In genomic region chr6:86638434-86638833, GRCm38 (mm10) we compare ENCODE assay signal across 10 mouse cellular contexts. TPM values are rescaled to one million over a fixed set of nuclear protein-coding genes. Genes with fewer than 3 reads are reported as not detected.
DNase-seq lines count a peak whose midpoint lies in the region; ATAC-seq and TF ChIP-seq lines count a peak whose summit lies in the region.
"Had no signal": no experiment of that assay in that cellular context is flagged by ENCODE, and none has a peak within 500 bp of the region (broad histone marks: within the 10 kb centered on the region; RNA-seq: fewer than 3 reads in every experiment).

No protein-coding gene starts in this region.

- intact Hi-C loops in heart, postnatal 25 days (cut with DNase I) = loop anchor here (2.0 to 5.0 kb wide), 2 partner anchors 51 to 94 kb away; no protein-coding TSS in a partner anchor

- DNase-seq in heart, embryonic 10.5 days (ENCODE audit: low spot score) = no peak
- DNase-seq in heart, postnatal 25 days (ENCODE audit: low spot score) = no peak
- peak; percentile 24 for DNase-seq in lung, postnatal 10 days
- no peak for DNase-seq in lung, adult 18-20 months
- DNase-seq in ovary, adult 18-20 months (ENCODE audit: low spot score) = no peak
- DNase-seq: heart, postnatal 14 days had no signal

- TF ChIP-seq CTCF in cortical plate, adult 2 months (IDR thresholded peaks at IDR 0.05; ENCODE audit: extremely low read depth, insufficient read depth, low read length) = peak; percentile 54

- TF ChIP-seq POLR2A in cortical plate, adult 2 months (IDR thresholded peaks at IDR 0.05; ENCODE audit: extremely low read depth, insufficient read depth, low read length) = no peak

- H3K4me1 ChIP-seq in heart, embryonic 10.5 days = peaks cover 9% of the 10 kb centered on the region; the same call in 1 of the 2 replicates
- no peaks in the 10 kb centered on the region for H3K4me1 ChIP-seq in cortical plate, adult 2 months (ENCODE audit: control insufficient read depth, insufficient read depth, low read length)
- H3K4me1 ChIP-seq: forebrain, embryonic 12.5 days; midbrain, embryonic 13.5 days had no signal

- 29% methylated on average over 2 of the region's 2 CpGs for WGBS in heart, embryonic 10.5 days

- peak overlapping the region; percentile 3; the same call in 1 of the 2 replicates for H3K27ac ChIP-seq in heart, embryonic 10.5 days
- H3K27ac ChIP-seq in cortical plate, adult 2 months (ENCODE audit: insufficient read depth, low read length) = no peak overlapping the region
- H3K27ac ChIP-seq: forebrain, embryonic 12.5 days; midbrain, embryonic 13.5 days had no signal

- peaks cover 7% of the 10 kb centered on the region; the same call in 1 of the 2 replicates for H3K27me3 ChIP-seq in heart, embryonic 10.5 days (ENCODE audit: insufficient read depth, poor library complexity, severe bottlenecking)
- H3K27me3 ChIP-seq: forebrain, embryonic 12.5 days; midbrain, embryonic 13.5 days had no signal

- H3K9me3 ChIP-seq in heart, embryonic 10.5 days = no peaks in the 10 kb centered on the region
- H3K9me3 ChIP-seq: forebrain, embryonic 12.5 days; midbrain, embryonic 13.5 days had no signal

- H3K36me3 ChIP-seq in heart, embryonic 10.5 days = no peaks in the 10 kb centered on the region
- H3K36me3 ChIP-seq: forebrain, embryonic 12.5 days; midbrain, embryonic 13.5 days had no signal

- 0 out of 2 replicates have a peak, but pooled peaks have one; percentile 8 for ATAC-seq in neutrophil, adult 5-6 weeks (ENCODE audit: extremely low read depth, insufficient number of reproducible peaks, low FRiP score, poor library complexity, severe bottlenecking)
- ATAC-seq: midbrain, embryonic 13.5 days had no signal

- H3K4me3 ChIP-seq in heart, embryonic 10.5 days = no peak overlapping the region
- no peak overlapping the region for H3K4me3 ChIP-seq in cortical plate, adult 2 months (ENCODE audit: insufficient read depth, low read length)
- H3K4me3 ChIP-seq: forebrain, embryonic 12.5 days; midbrain, embryonic 13.5 days had no signal

RNA-seq across cellular contexts. Expression of gene Asprv1, which starts 10.5 kb away (rescaled TPM):
- polyA plus RNA-seq in heart, embryonic 10.5 days (2016; fragmentation: Nextera tagmentation; extraction: Ambion mirVana) = 0.23 and 0.58 TPM in 2 replicates
- total RNA-seq in heart, postnatal 25 days (2021) = under 1 TPM in 1 of 2 experiments, not detected in 1; 0.16 TPM
- 3.0 and 4.0 TPM in 2 replicates for polyA plus RNA-seq in cortical plate, adult 2 months (2012; rRNA removed)
- total RNA-seq in neutrophil, adult 5-6 weeks (2017) = 195 and 207 TPM in 2 replicates

RNA-seq across cellular contexts. Expression of gene Mxd1, which starts 30.5 kb away (rescaled TPM):
- 8.9 and 9.6 TPM in 2 replicates for polyA plus RNA-seq in heart, embryonic 10.5 days (2016; fragmentation: Nextera tagmentation; extraction: Ambion mirVana)
- 1 to 10 TPM; 7.5 to 9.1 TPM for total RNA-seq in heart, postnatal 25 days (2021)
- polyA plus RNA-seq in cortical plate, adult 2 months (2012; rRNA removed) = 20.6 and 20.8 TPM in 2 replicates
- 846 and 903 TPM in 2 replicates for total RNA-seq in neutrophil, adult 5-6 weeks (2017)

RNA-seq across cellular contexts. Expression of gene Snrnp27, which starts 45.9 kb away (rescaled TPM):
- polyA plus RNA-seq in heart, embryonic 10.5 days (2016; fragmentation: Nextera tagmentation; extraction: Ambion mirVana) = 94.8 and 112 TPM in 2 replicates
- 10 to 100 TPM; 45.6 to 50.7 TPM for total RNA-seq in heart, postnatal 25 days (2021)
- 55.2 and 59.4 TPM in 2 replicates for polyA plus RNA-seq in cortical plate, adult 2 months (2012; rRNA removed)
- 58.8 and 65.9 TPM in 2 replicates for total RNA-seq in neutrophil, adult 5-6 weeks (2017)

Comparison
In these comparisons a context has a peak if more than half of its experiments do, and no peak if none do; other contexts are left out.
1. RNA of gene Asprv1, which starts 10.5 kb away (total RNA-seq): 195 to 207 TPM in neutrophil, adult 5-6 weeks; 0.16 TPM in heart, postnatal 25 days; every median in the first group is over 100 times any median in the second.
2. RNA of gene Mxd1, which starts 30.5 kb away (total RNA-seq): 846 to 903 TPM in neutrophil, adult 5-6 weeks; 7.5 to 9.1 TPM in heart, postnatal 25 days; every median in the first group is over 10 times any median in the second.